30 mouse cellular contexts compared by ENCODE assay signal in the genomic region with DNA sequence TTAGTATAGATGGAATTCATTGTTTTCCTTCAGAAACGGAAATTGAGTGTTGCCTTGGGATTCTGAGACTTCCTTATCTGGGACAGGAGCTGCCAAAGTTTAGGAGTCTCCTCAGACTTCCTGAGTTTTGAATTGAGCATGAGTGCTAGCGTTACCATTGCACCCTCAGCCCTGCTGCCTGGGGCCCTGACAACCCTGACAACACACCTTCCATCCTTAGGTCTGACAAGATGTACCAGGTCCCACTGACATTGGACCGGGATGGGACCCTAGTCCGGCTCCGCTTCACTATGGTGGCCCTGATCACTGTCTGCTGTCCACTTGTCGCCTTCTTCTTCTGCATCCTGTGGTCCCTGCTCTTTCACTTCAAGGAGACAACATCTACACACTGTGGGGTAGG. TPM values are rescaled to one million over a fixed set of nuclear protein-coding genes. Genes with fewer than 3 reads are reported as not detected.
DNase-seq lines count a peak whose midpoint lies in the region; ATAC-seq and TF ChIP-seq lines count a peak whose summit lies in the region.
"Had no signal": no experiment of that assay in that cellular context is flagged by ENCODE, and none has a peak within 500 bp of the region (broad histone marks: within the 10 kb centered on the region; RNA-seq: fewer than 3 reads in every experiment).

No protein-coding gene starts in this region.

- H3K4me3 ChIP-seq in heart, postnatal 0 days (ENCODE audit: low read depth, low read length), result no peak overlapping the region
- H3K4me3 ChIP-seq in heart, embryonic 11.5 days (ENCODE audit: low read depth, low read length), result no peak overlapping the region
- H3K4me3 ChIP-seq: embryonic facial prominence, embryonic 12.5 days; embryonic facial prominence, embryonic 15.5 days; heart, embryonic 12.5 days; heart, embryonic 15.5 days; hindbrain, embryonic 10.5 days; hindbrain, embryonic 13.5 days had no signal

- no peak overlapping the region for H3K9ac ChIP-seq in heart, postnatal 0 days (replicated peaks; ENCODE audit: low read depth, low read length)
- H3K9ac ChIP-seq in heart, embryonic 11.5 days (ENCODE audit: low read depth, low read length), result no peak overlapping the region
- H3K9ac ChIP-seq: embryonic facial prominence, embryonic 12.5 days; embryonic facial prominence, embryonic 15.5 days; forebrain, postnatal 0 days; heart, embryonic 12.5 days; heart, embryonic 15.5 days had no signal

- H3K9me3 ChIP-seq in heart, postnatal 0 days (replicated peaks; ENCODE audit: control insufficient read depth, low read length), result no peaks in the 10 kb centered on the region
- H3K9me3 ChIP-seq in heart, embryonic 11.5 days (replicated peaks; ENCODE audit: control insufficient read depth, low read length), result no peaks in the 10 kb centered on the region
- H3K9me3 ChIP-seq: embryonic facial prominence, embryonic 12.5 days; embryonic facial prominence, embryonic 15.5 days; G1E; heart, embryonic 12.5 days; heart, embryonic 15.5 days; hindbrain, embryonic 13.5 days had no signal

- H3K27ac ChIP-seq in heart, postnatal 0 days (ENCODE audit: low read depth), result 0 out of 2 replicates have a peak overlapping the region, but pooled peaks have one; percentile 41
- no peak overlapping the region for H3K27ac ChIP-seq in heart, embryonic 11.5 days (ENCODE audit: low read depth, low read length)
- H3K27ac ChIP-seq: embryonic facial prominence, embryonic 12.5 days; embryonic facial prominence, embryonic 15.5 days; hindbrain, embryonic 10.5 days; hindbrain, embryonic 13.5 days had no signal

- peaks cover 15% of the 10 kb centered on the region; the same call in 1 of the 2 replicates for H3K4me1 ChIP-seq in heart, postnatal 0 days (ENCODE audit: control insufficient read depth, insufficient read depth)
- H3K4me1 ChIP-seq in heart, embryonic 11.5 days (ENCODE audit: control insufficient read depth, insufficient read depth, low read length), result peaks cover 2% of the 10 kb centered on the region; the same call in 1 of the 2 replicates
- H3K4me1 ChIP-seq: embryonic facial prominence, embryonic 12.5 days had no signal

- TF ChIP-seq CTCF in heart, postnatal 0 days (IDR thresholded peaks at IDR 0.05; ENCODE audit: low read depth), result no peak

- H3K4me2 ChIP-seq in heart, postnatal 0 days (ENCODE audit: low read depth, low read length), result no peak overlapping the region
- H3K4me2 ChIP-seq in heart, embryonic 11.5 days, result no peak overlapping the region
- H3K4me2 ChIP-seq: embryonic facial prominence, embryonic 12.5 days; embryonic facial prominence, embryonic 15.5 days; heart, embryonic 12.5 days; heart, embryonic 15.5 days; hindbrain, embryonic 13.5 days had no signal

- H3K27me3 ChIP-seq in heart, postnatal 0 days (ENCODE audit: control insufficient read depth, insufficient read depth, low read length), result no peaks in the 10 kb centered on the region
- no peaks in the 10 kb centered on the region for H3K27me3 ChIP-seq in heart, embryonic 11.5 days (ENCODE audit: control insufficient read depth, insufficient read depth, low read length)
- H3K27me3 ChIP-seq: CH12.LX; embryonic facial prominence, embryonic 12.5 days; embryonic facial prominence, embryonic 15.5 days; heart, embryonic 12.5 days; heart, embryonic 15.5 days; hindbrain, embryonic 13.5 days; Patski had no signal

- WGBS in heart, postnatal 0 days, result 79% methylated on average over 6 of the region's 6 CpGs
- 82% methylated on average over 6 of the region's 6 CpGs for WGBS in heart, embryonic 11.5 days (ENCODE audit: insufficient replicate concordance)

- no peak for ATAC-seq in heart, postnatal 0 days (ENCODE audit: insufficient read depth, low read depth)
- ATAC-seq in heart, embryonic 11.5 days (replicated peaks; ENCODE audit: insufficient number of reproducible peaks, low FRiP score, low TSS enrichment), result no peak
- ATAC-seq: forebrain, embryonic 14.5 days; forebrain, postnatal 0 days; hindbrain, embryonic 16.5 days; intestine, embryonic 16.5 days; Patski had no signal

- H3K36me3 ChIP-seq in heart, postnatal 0 days (replicated peaks; ENCODE audit: control insufficient read depth, insufficient read depth, low read length), result peaks cover 1% of the 10 kb centered on the region; the same call in 1 of the 2 replicates
- H3K36me3 ChIP-seq in heart, embryonic 11.5 days (ENCODE audit: control insufficient read depth, insufficient read depth, low read length), result no peaks in the 10 kb centered on the region

- intact Hi-C loops in heart, postnatal 36 days (cut with DNase I), result no loop called here

- TF ChIP-seq EP300 in heart, postnatal 0 days (IDR thresholded peaks at IDR 0.05; ENCODE audit: low read depth), result no peak

- peak; percentile 92 for DNase-seq in heart, adult 11 months
- DNase-seq in heart, postnatal 36 days, result no peak
- no peak for DNase-seq in heart, postnatal 0 days (ENCODE audit: low spot score)
- peak; percentile 2 for DNase-seq in right cerebral cortex, postnatal 25 days
- DNase-seq in right cerebral cortex, postnatal 14 days, result no peak
- no peak for DNase-seq in spleen, postnatal 14 days (ENCODE audit: low spot score in 2 of 2)
- DNase-seq: adrenal gland, postnatal 10 days; adrenal gland, postnatal 36 days; B cell, adult 2 months; cerebellum, adult 11 months; cerebellum, adult 2 months; cerebellum, adult 9-11 months; cerebellum, postnatal 25 days; forebrain, postnatal 0 days; gastrocnemius, postnatal 10 days; gastrocnemius, postnatal 36 days; heart, postnatal 14 days had no signal

RNA-seq across cellular contexts. Expression of gene Pgap2, which starts 16.0 kb away (rescaled TPM):
- 10 to 100 TPM; 67.3 to 73.6 TPM for total RNA-seq in heart, postnatal 36 days (2021)
- 79.5 and 117 TPM in 2 replicates for total RNA-seq in heart, postnatal 0 days (2014; rRNA removed; ENCODE audit: low replicate concordance)
- polyA plus RNA-seq in heart, postnatal 0 days (2015; fragmentation: Nextera tagmentation; extraction: Ambion mirVana), result 60.9 TPM in 2 replicates
- 52.0 and 53.5 TPM in 2 replicates for polyA plus RNA-seq in heart, embryonic 11.5 days (2014; fragmentation: Nextera tagmentation; extraction: Ambion mirVana)

RNA-seq across cellular contexts. Expression of gene Nup98, which starts 16.1 kb away (rescaled TPM):
- 10 to 100 TPM; 31.0 to 31.8 TPM for total RNA-seq in heart, postnatal 36 days (2021)
- 28.0 and 36.0 TPM in 2 replicates for total RNA-seq in heart, postnatal 0 days (2014; rRNA removed; ENCODE audit: low replicate concordance)
- 10.6 and 12.2 TPM in 2 replicates for polyA plus RNA-seq in heart, postnatal 0 days (2015; fragmentation: Nextera tagmentation; extraction: Ambion mirVana)
- 36.1 and 36.5 TPM in 2 replicates for polyA plus RNA-seq in heart, embryonic 11.5 days (2014; fragmentation: Nextera tagmentation; extraction: Ambion mirVana)

RNA-seq across cellular contexts. Expression of gene Rhog, which starts 29.8 kb away (rescaled TPM):
- total RNA-seq in heart, postnatal 36 days (2021), result 10 to 100 TPM; 24.7 to 35.3 TPM
- 24.6 and 31.3 TPM in 2 replicates for total RNA-seq in heart, postnatal 0 days (2014; rRNA removed; ENCODE audit: low replicate concordance)
- polyA plus RNA-seq in heart, postnatal 0 days (2015; fragmentation: Nextera tagmentation; extraction: Ambion mirVana), result 34.7 and 36.7 TPM in 2 replicates
- 47.5 and 59.6 TPM in 2 replicates for polyA plus RNA-seq in heart, embryonic 11.5 days (2014; fragmentation: Nextera tagmentation; extraction: Ambion mirVana)

RNA-seq across cellular contexts. Expression of gene Stim1, which starts 41.6 kb away (rescaled TPM):
- total RNA-seq in heart, postnatal 36 days (2021), result 10 to 100 TPM; 21.8 to 29.7 TPM
- total RNA-seq in heart, postnatal 0 days (2014; rRNA removed; ENCODE audit: low replicate concordance), result 28.1 and 59.0 TPM in 2 replicates
- polyA plus RNA-seq in heart, postnatal 0 days (2015; fragmentation: Nextera tagmentation; extraction: Ambion mirVana), result 11.4 and 11.6 TPM in 2 replicates
- polyA plus RNA-seq in heart, embryonic 11.5 days (2014; fragmentation: Nextera tagmentation; extraction: Ambion mirVana), result 9.1 and 13.5 TPM in 2 replicates

Comparison
In these comparisons a context has a peak if more than half of its experiments do, and no peak if none do; other contexts are left out.
1. DNase-seq: peak in heart, adult 11 months (single experiment) and right cerebral cortex, postnatal 25 days (single experiment); none in heart, postnatal 36 days (0 of 2), heart, postnatal 0 days (single experiment), right cerebral cortex, postnatal 14 days (single experiment) and spleen, postnatal 14 days (0 of 2).